Mouse (Mus musculus) cortical plate, adult 2 months (tissue): ENCODE measurements around the gene Lmntd1.

Experiments
- CTCF ChIP-seq: fragments of 200-500 bp; IDR thresholded peaks from 2 replicates; pipeline ENCODE4 v1.5.1; 2011; ENCODE audit warnings: mild to moderate bottlenecking, control low read depth, low read length; ENCODE audit not compliant: insufficient read depth; ENCODE audit errors: extremely low read depth
- POLR2A ChIP-seq: fragments of 200-500 bp; IDR thresholded peaks from 2 replicates; pipeline ENCODE4 v1.6.1; 2011; ENCODE audit warnings: mild to moderate bottlenecking, low read length, control low read depth; ENCODE audit not compliant: insufficient read depth; ENCODE audit errors: extremely low read depth

- no peak for TF ChIP-seq CTCF
- TF ChIP-seq POLR2A = no peak
Observed at GRCm38 (mm10) chr6:145522617-145523016, 91.5 kb downstream of the Lmntd1 start.
